Mouse (Mus musculus) embryonic facial prominence, embryonic 14.5 days (tissue): ENCODE measurements at regions not wholly inside any gene's neighbourhood (a gene's known extent, or its start where the extent isn't known, plus 50 kb on each side); places are given as distances from the start of the nearest gene placed in this dataset.

ENCODE experiments used
- ATAC-seq: fragments of 200-750 bp; cut with Nextera tagmentation; 2 replicates; pipeline ENCODE4 v1.8.0; 2017; ENCODE audit warnings: low read depth, moderate number of reproducible peaks, moderate TSS enrichment
- DNase-seq: peaks from one replicate; pipeline ENCODE4 v3.0.0-alpha.2; 2015; ENCODE audit warnings: low spot score
- H3K27ac ChIP-seq: fragments of 300-500 bp; sonication (generic); replicated peaks from 2 replicates; pipeline ENCODE4 v1.5.1; 2014; ENCODE audit warnings: low read depth, mild to moderate bottlenecking, low read length, moderate library complexity
- H3K27me3 ChIP-seq: fragments of 300-500 bp; sonication (generic); replicated peaks from 2 replicates; pipeline ENCODE4 v1.6.1; 2014; ENCODE audit warnings: low read length; ENCODE audit not compliant: control insufficient read depth, insufficient read depth
- H3K36me3 ChIP-seq: fragments of 300-500 bp; sonication (generic); 2 replicates; pipeline ENCODE4 v1.6.1; 2014; ENCODE audit warnings: low read length, mixed read lengths; ENCODE audit not compliant: control insufficient read depth, insufficient read depth
- H3K4me1 ChIP-seq: fragments of 300-500 bp; sonication (generic); 2 replicates; pipeline ENCODE4 v1.6.1; 2014; ENCODE audit warnings: antibody characterized with exemption, low read length; ENCODE audit not compliant: control insufficient read depth, insufficient read depth
- H3K4me2 ChIP-seq: fragments of 300-500 bp; sonication (generic); 2 replicates; pipeline ENCODE4 v1.6.1; 2014; ENCODE audit warnings: low read depth, mild to moderate bottlenecking, low read length, moderate library complexity, mixed read lengths
- H3K4me3 ChIP-seq: fragments of 300-500 bp; sonication (generic); 2 replicates; pipeline ENCODE4 v1.5.1; 2014; ENCODE audit warnings: low read depth, mild to moderate bottlenecking, low read length
- H3K9ac ChIP-seq: fragments of 300-500 bp; sonication (generic); 2 replicates; pipeline ENCODE4 v1.6.1; 2014; ENCODE audit warnings: low read depth, mild to moderate bottlenecking, low read length, moderate library complexity, mixed read lengths
- H3K9me3 ChIP-seq: fragments of 300-500 bp; sonication (generic); 2 replicates; pipeline ENCODE4 v1.6.1; 2016; ENCODE audit warnings: low read length; ENCODE audit not compliant: control insufficient read depth
- WGBS: fragments of 180-500 bp; shearing (Covaris S2); extraction: QIAGEN DNeasy Blood & Tissue Kit; methylation state at CpG from one replicate; pipeline ENCODE4 v1.1.7; 2014; 5-methylcytosine and 5-hydroxymethylcytosine counted together

GRCm38 (mm10) chr3:50761766-50762165, 318.4 kb upstream of the Slc7a11 start:
- H3K4me3 ChIP-seq, result no peak overlapping the region
- H3K9me3 ChIP-seq, result no peaks in the 10 kb centered on the region
- ATAC-seq (no peak), DNase-seq (no peak)
- no peaks in the 10 kb centered on the region for H3K4me1 ChIP-seq
- H3K36me3 ChIP-seq, result no peaks in the 10 kb centered on the region
- WGBS, result 0% methylated on average over 1 of the region's 1 CpGs
- H3K4me2 ChIP-seq, result no peak overlapping the region
- no peak overlapping the region for H3K9ac ChIP-seq
- H3K27me3 ChIP-seq, result no peaks in the 10 kb centered on the region
- no peak overlapping the region for H3K27ac ChIP-seq

GRCm38 (mm10) chr3:50758106-50758505, 314.7 kb upstream of the Slc7a11 start:
- Histone ChIP-seq H3K9me3 (no peaks in the 10 kb centered on the region), H3K4me2 (no peak overlapping the region), H3K9ac (no peak overlapping the region), H3K4me1 (0 out of 2 replicates have a peak, but pooled peaks cover 4% of the 10 kb centered on the region), H3K27ac (no peak overlapping the region), H3K4me3 (no peak overlapping the region), H3K36me3 (no peaks in the 10 kb centered on the region), H3K27me3 (no peaks in the 10 kb centered on the region)
- ATAC-seq, result no peak
- DNase-seq, result no peak
- 84% methylated on average over 1 of the region's 1 CpGs for WGBS

GRCm38 (mm10) chr3:50737173-50737572, 293.8 kb upstream of the Slc7a11 start:
- no peak for ATAC-seq

GRCm38 (mm10) chr3:50719035-50719434, 275.6 kb upstream of the Slc7a11 start:
- Histone ChIP-seq H3K27ac (no peak overlapping the region), H3K36me3 (no peaks in the 10 kb centered on the region), H3K4me3 (no peak overlapping the region), H3K9me3 (no peaks in the 10 kb centered on the region), H3K4me1 (no peaks in the 10 kb centered on the region), H3K9ac (no peak overlapping the region), H3K4me2 (no peak overlapping the region), H3K27me3 (no peaks in the 10 kb centered on the region)
- WGBS, result 81% methylated on average over 5 of the region's 5 CpGs
- DNase-seq (no peak), ATAC-seq (no peak)

More at GRCm38 (mm10) chr3:50737173-50737572, 293.8 kb upstream of the Slc7a11 start:
- Histone ChIP-seq H3K4me3 (no peak overlapping the region), H3K4me1 (no peaks in the 10 kb centered on the region), H3K36me3 (no peaks in the 10 kb centered on the region), H3K4me2 (no peak overlapping the region), H3K9me3 (no peaks in the 10 kb centered on the region), H3K27me3 (no peaks in the 10 kb centered on the region), H3K27ac (no peak overlapping the region), H3K9ac (no peak overlapping the region)
- no peak for DNase-seq
- 88% methylated on average over 1 of the region's 1 CpGs for WGBS

GRCm38 (mm10) chr3:50713463-50713862, 270.0 kb upstream of the Slc7a11 start:
- WGBS, result 81% methylated on average over 6 of the region's 6 CpGs
- Histone ChIP-seq H3K4me1 (no peaks in the 10 kb centered on the region), H3K4me3 (no peak overlapping the region), H3K9ac (no peak overlapping the region), H3K4me2 (no peak overlapping the region), H3K9me3 (no peaks in the 10 kb centered on the region), H3K27ac (no peak overlapping the region), H3K27me3 (no peaks in the 10 kb centered on the region), H3K36me3 (no peaks in the 10 kb centered on the region)
- no peak for ATAC-seq
- no peak for DNase-seq

GRCm38 (mm10) chr3:50709415-50709989, 266.1 kb upstream of the Slc7a11 start:
- WGBS, result 20% methylated on average over 12 of the region's 12 CpGs
- no peaks in the 10 kb centered on the region for H3K36me3 ChIP-seq
- no peak overlapping the region for H3K4me3 ChIP-seq
- H3K9me3 ChIP-seq, result no peaks in the 10 kb centered on the region
- DNase-seq (peak; percentile 30), ATAC-seq (no peak)
- no peak overlapping the region for H3K9ac ChIP-seq
- H3K27me3 ChIP-seq, result no peaks in the 10 kb centered on the region
- no peak overlapping the region for H3K27ac ChIP-seq
- 0 out of 2 replicates have a peak overlapping the region, but pooled peaks have one; percentile 12 for H3K4me2 ChIP-seq
- H3K4me1 ChIP-seq, result no peaks in the 10 kb centered on the region

- Histone ChIP-seq H3K9ac (no peak overlapping the region), H3K4me1 (no peaks in the 10 kb centered on the region), H3K27me3 (no peaks in the 10 kb centered on the region), H3K4me3 (no peak overlapping the region), H3K9me3 (peaks cover 8% of the 10 kb centered on the region; the same call in 1 of the 2 replicates), H3K27ac (no peak overlapping the region), H3K4me2 (no peak overlapping the region), H3K36me3 (no peaks in the 10 kb centered on the region)
- no peak for ATAC-seq
- WGBS, result 48% methylated on average over 2 of the region's 2 CpGs
- no peak for DNase-seq
Measured at GRCm38 (mm10) chr3:50706707-50707106, 263.3 kb upstream of the Slc7a11 start.

- no peak overlapping the region for H3K9ac ChIP-seq
- no peak overlapping the region for H3K4me3 ChIP-seq
- no peaks in the 10 kb centered on the region for H3K27me3 ChIP-seq
- H3K36me3 ChIP-seq, result no peaks in the 10 kb centered on the region
- peak overlapping the region; percentile 52; the same call in 1 of the 2 replicates for H3K27ac ChIP-seq
- no peaks in the 10 kb centered on the region for H3K9me3 ChIP-seq
- ATAC-seq (no peak), DNase-seq (peak; percentile 22)
- 60% methylated on average over 15 of the region's 15 CpGs for WGBS
- H3K4me2 ChIP-seq, result peak overlapping the region; percentile 21; the same call in 1 of the 2 replicates
- H3K4me1 ChIP-seq, result peaks cover 6% of the 10 kb centered on the region; the same call in 1 of the 2 replicates
Measured at GRCm38 (mm10) chr3:50694904-50695680, 251.7 kb upstream of the Slc7a11 start.
